Mouse (Mus musculus) forebrain, embryonic 15.5 days (tissue): Measurements from ENCODE around the gene Slc4a4. TPM values are rescaled to one million over a fixed set of nuclear protein-coding genes. Genes with fewer than 3 reads are reported as not detected.
A peak's percentile ranks its signal among the peaks of the same experiment; 100 is the strongest.

Source experiments
- ATAC-seq: fragments of 200-750 bp; cut with Nextera tagmentation; replicated peaks from 2 replicates; pipeline ENCODE4 v1.8.0; 2017; ENCODE audit warnings: mild to moderate bottlenecking, moderate TSS enrichment, moderate library complexity
- H3K27ac ChIP-seq: fragments of 300-500 bp; sonication (generic); replicated peaks from 2 replicates; pipeline ENCODE4 v1.5.1; 2015; ENCODE audit warnings: mild to moderate bottlenecking, inconsistent platforms
- H3K27me3 ChIP-seq: fragments of 300-500 bp; sonication (generic); 2 replicates; pipeline ENCODE4 v1.6.1; 2015; ENCODE audit warnings: inconsistent platforms
- H3K36me3 ChIP-seq: fragments of 300-500 bp; sonication (generic); 2 replicates; pipeline ENCODE4 v1.6.1; 2015; ENCODE audit warnings: mild to moderate bottlenecking, inconsistent platforms
- H3K4me1 ChIP-seq: fragments of 300-500 bp; sonication (generic); 2 replicates; pipeline ENCODE4 v1.6.1; 2015; ENCODE audit warnings: inconsistent platforms
- H3K4me2 ChIP-seq: fragments of 300-500 bp; sonication (generic); replicated peaks from 2 replicates; pipeline ENCODE4 v1.6.1; 2015; ENCODE audit warnings: mild to moderate bottlenecking, inconsistent platforms
- H3K4me3 ChIP-seq: fragments of 300-500 bp; sonication (generic); 2 replicates; pipeline ENCODE4 v1.5.1; 2015; ENCODE audit warnings: mild to moderate bottlenecking, inconsistent platforms
- H3K9ac ChIP-seq: fragments of 300-500 bp; sonication (generic); replicated peaks from 2 replicates; pipeline ENCODE4 v1.6.1; 2015; ENCODE audit warnings: mild to moderate bottlenecking, inconsistent platforms
- H3K9me3 ChIP-seq: fragments of 300-500 bp; sonication (generic); 2 replicates; pipeline ENCODE4 v1.6.1; 2016; ENCODE audit warnings: inconsistent platforms
- WGBS: fragments of 180-500 bp; shearing (Covaris S2); methylation state at CpG from one replicate; pipeline ENCODE4 v1.1.7; 2015; ENCODE audit warnings: mixed read lengths; 5-methylcytosine and 5-hydroxymethylcytosine counted together
- polyA plus RNA-seq: library from polyadenylated mRNA; unstranded; fragments of >200 nt; fragmentation: Nextera tagmentation; extraction: Ambion mirVana; gene quantifications from 2 replicates; pipeline ENCODE4 v1.2.1, GENCODE M21; 2015

Gene Slc4a4
- polyA plus RNA-seq, 1 experiment from 2014 or later: 4.1 TPM

GRCm38 (mm10) chr5:88917630-88918029 is 31.0 kb downstream of the Slc4a4 start:
- Histone ChIP-seq H3K4me1 (no peaks in the 10 kb centered on the region), H3K4me3 (no peak overlapping the region), H3K9me3 (no peaks in the 10 kb centered on the region), H3K27ac (no peak overlapping the region), H3K4me2 (no peak overlapping the region), H3K27me3 (no peaks in the 10 kb centered on the region), H3K9ac (no peak overlapping the region), H3K36me3 (no peaks in the 10 kb centered on the region)
- no peak for ATAC-seq
- 91% methylated on average over 10 of the region's 10 CpGs for WGBS

- no peaks in the 10 kb centered on the region for H3K27me3 ChIP-seq
- no peak overlapping the region for H3K4me3 ChIP-seq
- no peak overlapping the region for H3K27ac ChIP-seq
- 79% methylated on average over 9 of the region's 9 CpGs for WGBS
- no peaks in the 10 kb centered on the region for H3K4me1 ChIP-seq
- no peak overlapping the region for H3K4me2 ChIP-seq
- ATAC-seq: no peak
- no peaks in the 10 kb centered on the region for H3K36me3 ChIP-seq
- H3K9me3 ChIP-seq: no peaks in the 10 kb centered on the region
- no peak overlapping the region for H3K9ac ChIP-seq
Observed at GRCm38 (mm10) chr5:88918538-88918937, 31.9 kb downstream of the Slc4a4 start.

GRCm38 (mm10) chr5:88925576-88925975 is 39.0 kb downstream of the Slc4a4 start:
- Histone ChIP-seq H3K9ac (no peak overlapping the region), H3K27me3 (no peaks in the 10 kb centered on the region), H3K36me3 (no peaks in the 10 kb centered on the region), H3K4me2 (no peak overlapping the region), H3K4me3 (no peak overlapping the region), H3K9me3 (no peaks in the 10 kb centered on the region), H3K27ac (no peak overlapping the region), H3K4me1 (peaks cover 19% of the 10 kb centered on the region)
- 89% methylated on average over 5 of the region's 5 CpGs for WGBS
- ATAC-seq: no peak

- ATAC-seq: no peak; the same call in 1 of the 2 replicates
- no peak overlapping the region for H3K9ac ChIP-seq
- no peak overlapping the region for H3K4me3 ChIP-seq
- H3K27ac ChIP-seq: no peak overlapping the region
- H3K9me3 ChIP-seq: no peaks in the 10 kb centered on the region
- WGBS: 50% methylated on average over 13 of the region's 13 CpGs
- H3K4me2 ChIP-seq: no peak overlapping the region
- H3K4me1 ChIP-seq: peaks cover 22% of the 10 kb centered on the region
- H3K27me3 ChIP-seq: no peaks in the 10 kb centered on the region
- H3K36me3 ChIP-seq: no peaks in the 10 kb centered on the region
Observed at GRCm38 (mm10) chr5:88928201-88928916, 41.7 kb downstream of the Slc4a4 start.

GRCm38 (mm10) chr5:88929392-88930094 is 42.9 kb downstream of the Slc4a4 start:
- Histone ChIP-seq H3K9ac (no peak overlapping the region), H3K4me3 (peak overlapping the region; percentile 25), H3K4me2 (peak overlapping the region; percentile 46), H3K27ac (peak overlapping the region; percentile 55), H3K9me3 (no peaks in the 10 kb centered on the region), H3K36me3 (no peaks in the 10 kb centered on the region), H3K4me1 (peaks cover 30% of the 10 kb centered on the region), H3K27me3 (no peaks in the 10 kb centered on the region)
- peak; percentile 94 for ATAC-seq
- WGBS: 15% methylated on average over 18 of the region's 18 CpGs

GRCm38 (mm10) chr5:88930129-88930528 is 43.5 kb downstream of the Slc4a4 start:
- Histone ChIP-seq H3K4me2 (peak overlapping the region; percentile 46; the same call in 1 of the 2 replicates), H3K27ac (peak overlapping the region; percentile 55; the same call in 1 of the 2 replicates), H3K4me3 (no peak overlapping the region), H3K4me1 (peaks cover 30% of the 10 kb centered on the region), H3K9me3 (no peaks in the 10 kb centered on the region), H3K9ac (no peak overlapping the region), H3K27me3 (no peaks in the 10 kb centered on the region), H3K36me3 (no peaks in the 10 kb centered on the region)
- peak; percentile 47; the same call in 1 of the 2 replicates for ATAC-seq
- WGBS: 66% methylated on average over 5 of the region's 5 CpGs

GRCm38 (mm10) chr5:88930611-88931010 is 44.0 kb downstream of the Slc4a4 start:
- no peak overlapping the region for H3K27ac ChIP-seq
- H3K27me3 ChIP-seq: no peaks in the 10 kb centered on the region
- no peak overlapping the region for H3K4me3 ChIP-seq
- no peaks in the 10 kb centered on the region for H3K9me3 ChIP-seq
- 59% methylated on average over 11 of the region's 11 CpGs for WGBS
- no peak overlapping the region for H3K9ac ChIP-seq
- peaks cover 30% of the 10 kb centered on the region for H3K4me1 ChIP-seq
- no peaks in the 10 kb centered on the region for H3K36me3 ChIP-seq
- no peak overlapping the region for H3K4me2 ChIP-seq
- ATAC-seq: 0 out of 2 replicates have a peak, but pooled peaks have one; percentile 1

- 93% methylated on average over 9 of the region's 9 CpGs for whole genome bisulfite sequencing
- Histone ChIP-seq H3K27me3 (no peaks in the 10 kb centered on the region), H3K4me1 (peaks cover 30% of the 10 kb centered on the region), H3K4me3 (no peak overlapping the region), H3K36me3 (no peaks in the 10 kb centered on the region), H3K4me2 (no peak overlapping the region), H3K9me3 (no peaks in the 10 kb centered on the region), H3K9ac (no peak overlapping the region), H3K27ac (no peak overlapping the region)
- no peak for ATAC-seq
Observed at GRCm38 (mm10) chr5:88931176-88931575, 44.6 kb downstream of the Slc4a4 start.

- WGBS: 43% methylated on average over 7 of the region's 7 CpGs
- no peak overlapping the region for H3K9ac ChIP-seq
- H3K4me1 ChIP-seq: peaks cover 30% of the 10 kb centered on the region
- no peaks in the 10 kb centered on the region for H3K36me3 ChIP-seq
- no peak for ATAC-seq
- peak overlapping the region; percentile 19; the same call in 1 of the 2 replicates for H3K4me2 ChIP-seq
- no peak overlapping the region for H3K4me3 ChIP-seq
- no peaks in the 10 kb centered on the region for H3K27me3 ChIP-seq
- no peaks in the 10 kb centered on the region for H3K9me3 ChIP-seq
- H3K27ac ChIP-seq: no peak overlapping the region
Observed at GRCm38 (mm10) chr5:88933454-88933853, 46.8 kb downstream of the Slc4a4 start.

GRCm38 (mm10) chr5:88933946-88934345 is 47.3 kb downstream of the Slc4a4 start:
- Histone ChIP-seq H3K27ac (no peak overlapping the region), H3K9me3 (no peaks in the 10 kb centered on the region), H3K36me3 (no peaks in the 10 kb centered on the region), H3K27me3 (no peaks in the 10 kb centered on the region), H3K9ac (no peak overlapping the region), H3K4me3 (no peak overlapping the region), H3K4me1 (peaks cover 28% of the 10 kb centered on the region), H3K4me2 (peak overlapping the region; percentile 19; the same call in 1 of the 2 replicates)
- 56% methylated on average over 14 of the region's 14 CpGs for WGBS
- no peak for ATAC-seq

- no peak for ATAC-seq
- H3K27me3 ChIP-seq: no peaks in the 10 kb centered on the region
- H3K36me3 ChIP-seq: no peaks in the 10 kb centered on the region
- H3K9ac ChIP-seq: no peak overlapping the region
- H3K9me3 ChIP-seq: no peaks in the 10 kb centered on the region
- WGBS: 94% methylated on average over 1 of the region's 1 CpGs
- no peak overlapping the region for H3K27ac ChIP-seq
- H3K4me1 ChIP-seq: peaks cover 9% of the 10 kb centered on the region
- no peak overlapping the region for H3K4me3 ChIP-seq
- H3K4me2 ChIP-seq: no peak overlapping the region
Observed at GRCm38 (mm10) chr5:88938208-88938607, 51.6 kb downstream of the Slc4a4 start.

GRCm38 (mm10) chr5:88939151-88939550 is 52.5 kb downstream of the Slc4a4 start:
- Histone ChIP-seq H3K9me3 (no peaks in the 10 kb centered on the region), H3K4me1 (peaks cover under 1% of the 10 kb centered on the region; the same call in 1 of the 2 replicates), H3K9ac (no peak overlapping the region), H3K4me2 (no peak overlapping the region), H3K27ac (no peak overlapping the region), H3K4me3 (no peak overlapping the region), H3K36me3 (no peaks in the 10 kb centered on the region), H3K27me3 (no peaks in the 10 kb centered on the region)
- WGBS: 92% methylated on average over 6 of the region's 6 CpGs
- ATAC-seq: no peak
